8 mouse cellular contexts compared by ENCODE assay signal in genomic region chr14:19985912-19986613, GRCm38 (mm10). TPM values are rescaled to one million over a fixed set of nuclear protein-coding genes. Genes with fewer than 3 reads are reported as not detected.
DNase-seq lines count a peak whose midpoint lies in the region; ATAC-seq and TF ChIP-seq lines count a peak whose summit lies in the region.

No protein-coding gene starts in this region.

- DNase-seq in heart, adult 11 months, result peak; percentile 89
- DNase-seq in heart, postnatal 4 days, result no peak
- DNase-seq in heart, postnatal 0 days (ENCODE audit: low spot score), result no peak
- DNase-seq in lung, postnatal 25 days (ENCODE audit: low spot score), result peak; percentile 22
- DNase-seq in thymus, postnatal 4 days, result peak; percentile 38
- DNase-seq in testis, postnatal 10 days (ENCODE audit: low spot score), result no peak
- no peak for DNase-seq in urinary bladder, postnatal 25 days (ENCODE audit: low spot score)

- peak overlapping the region; percentile 48 for H3K4me2 ChIP-seq in heart, postnatal 0 days (ENCODE audit: low read depth, low read length)

- no peak for ATAC-seq in heart, postnatal 0 days (ENCODE audit: insufficient read depth, low read depth)

- H3K9ac ChIP-seq in heart, postnatal 0 days (replicated peaks; ENCODE audit: low read depth, low read length), result no peak overlapping the region

- no peak for TF ChIP-seq CTCF in bone marrow macrophage, adult 2 months (IDR thresholded peaks at IDR 0.05; ENCODE audit: low read depth, low read length)
- TF ChIP-seq CTCF in heart, postnatal 0 days (IDR thresholded peaks at IDR 0.05; ENCODE audit: low read depth), result no peak

- TF ChIP-seq EP300 in heart, postnatal 0 days (IDR thresholded peaks at IDR 0.05; ENCODE audit: low read depth), result no peak

- H3K27me3 ChIP-seq in heart, postnatal 0 days (ENCODE audit: control insufficient read depth, insufficient read depth, low read length), result no peaks in the 10 kb centered on the region

- H3K36me3 ChIP-seq in heart, postnatal 0 days (replicated peaks; ENCODE audit: control insufficient read depth, insufficient read depth, low read length), result no peaks in the 10 kb centered on the region

- no peaks in the 10 kb centered on the region for H3K9me3 ChIP-seq in heart, postnatal 0 days (replicated peaks; ENCODE audit: control insufficient read depth, low read length)

- peaks cover 26% of the 10 kb centered on the region for H3K4me1 ChIP-seq in bone marrow macrophage, adult 2 months (ENCODE audit: control insufficient read depth, insufficient read depth, low read length)
- H3K4me1 ChIP-seq in heart, postnatal 0 days (ENCODE audit: control insufficient read depth, insufficient read depth), result peaks cover 22% of the 10 kb centered on the region; the same call in 1 of the 2 replicates

- TF ChIP-seq POLR2A in bone marrow macrophage, adult 2 months (IDR thresholded peaks at IDR 0.05; ENCODE audit: borderline replicate concordance, low read depth, low read length), result no peak

- WGBS in heart, postnatal 0 days, result 47% methylated on average over 8 of the region's 8 CpGs

- peak overlapping the region; percentile 56 for H3K4me3 ChIP-seq in bone marrow macrophage, adult 2 months (ENCODE audit: insufficient read depth, low read length)
- H3K4me3 ChIP-seq in heart, postnatal 0 days (ENCODE audit: low read depth, low read length), result no peak overlapping the region

- H3K27ac ChIP-seq in bone marrow macrophage, adult 2 months (ENCODE audit: insufficient read depth, low read depth, low read length), result peak overlapping the region; percentile 98
- peak overlapping the region; percentile 89 for H3K27ac ChIP-seq in heart, postnatal 0 days (ENCODE audit: low read depth)

RNA-seq across cellular contexts. Expression of gene Gng2, which starts 8.6 kb away (rescaled TPM):
- 10 to 100 TPM; 54.1 to 57.2 TPM for total RNA-seq in heart, postnatal 4 days (2021)
- polyA plus RNA-seq in bone marrow macrophage, adult 2 months (2012; ENCODE audit: insufficient read depth, insufficient read length, missing spikeins), result 210 and 216 TPM in 2 replicates
- 31.8 and 48.0 TPM in 2 replicates for total RNA-seq in heart, postnatal 0 days (2014; rRNA removed; ENCODE audit: low replicate concordance)
- polyA plus RNA-seq in heart, postnatal 0 days (2015; fragmentation: Nextera tagmentation; extraction: Ambion mirVana), result 47.1 and 56.7 TPM in 2 replicates

Comparison
In these comparisons a context has a peak if more than half of its experiments do, and no peak if none do; other contexts are left out.
1. DNase-seq: peak in heart, adult 11 months (single experiment), lung, postnatal 25 days (single experiment) and thymus, postnatal 4 days (single experiment); none in heart, postnatal 4 days (single experiment), heart, postnatal 0 days (single experiment), testis, postnatal 10 days (single experiment) and urinary bladder, postnatal 25 days (single experiment).